Mouse (Mus musculus) left cerebral cortex, postnatal 25 days (tissue): ENCODE measurements around the gene Slc4a1. TPM values are rescaled to one million over a fixed set of nuclear protein-coding genes. Genes with fewer than 3 reads are reported as not detected.
A peak's percentile ranks its signal among the peaks of the same experiment; 100 is the strongest.

Source experiments
- DNase-seq, 2 experiments: peaks; one replicate each; pipeline ENCODE4 v3.0.0; 2022; ENCODE audit warnings: low spot score in 2 of 2, mixed read lengths in 1 of 2
- intact Hi-C: fragments of 180-260 bp; cut with DNase I; formaldehyde crosslinking; loops from one replicate; pipeline ENCODE4 v1.15.1; 2025
- total RNA-seq, 2 experiments: library from RNA; stranded (reverse); gene quantifications; 2 replicates each; pipeline ENCODE4 v1.2.3; 2021

Gene Slc4a1
- total RNA-seq, 2 experiments from 2014 or later = 0.62 to 0.73 TPM

- no peak for DNase-seq
- intact Hi-C loops = loop anchor here (5.0 kb wide), 1 partner anchor 54 kb away; the partner anchor contains the start of gene Rundc3a
Observed at GRCm38 (mm10) chr11:102337921-102338320, 28.1 kb downstream of the Slc4a1 start.

- no peak for DNase-seq
- intact Hi-C loops = loop anchor here (5.0 kb wide), 1 partner anchor 56 kb away; the partner anchor contains the start of gene Rundc3a
Observed at GRCm38 (mm10) chr11:102336191-102336590, 29.8 kb downstream of the Slc4a1 start.

GRCm38 (mm10) chr11:102334973-102335700, 30.9 kb downstream of the Slc4a1 start:
- intact Hi-C loops = loop anchor here (5.0 kb wide), 1 partner anchor 57 kb away; the partner anchor contains the start of gene Rundc3a
- DNase-seq = no peak

- no peak for DNase-seq
- intact Hi-C loops = no loop called here
Observed at GRCm38 (mm10) chr11:102334010-102334409, 32.0 kb downstream of the Slc4a1 start.

- no peak for DNase-seq
- intact Hi-C loops = no loop called here
Observed at GRCm38 (mm10) chr11:102333061-102333460, 32.9 kb downstream of the Slc4a1 start.

GRCm38 (mm10) chr11:102331806-102332205, 34.2 kb downstream of the Slc4a1 start:
- DNase-seq = no peak
- intact Hi-C loops = no loop called here

GRCm38 (mm10) chr11:102330039-102330438, 36.0 kb downstream of the Slc4a1 start:
- intact Hi-C loops = no loop called here

GRCm38 (mm10) chr11:102329518-102329917, 36.5 kb downstream of the Slc4a1 start:
- intact Hi-C loops = no loop called here
- DNase-seq = no peak

More at GRCm38 (mm10) chr11:102330039-102330438, 36.0 kb downstream of the Slc4a1 start:
- no peak for DNase-seq

GRCm38 (mm10) chr11:102327839-102328238, 38.2 kb downstream of the Slc4a1 start:
- intact Hi-C loops = no loop called here

GRCm38 (mm10) chr11:102327250-102327649, 38.8 kb downstream of the Slc4a1 start:
- intact Hi-C loops = no loop called here
- no peak for DNase-seq

More at GRCm38 (mm10) chr11:102327839-102328238, 38.2 kb downstream of the Slc4a1 start:
- DNase-seq = no peak

GRCm38 (mm10) chr11:102323516-102323915, 42.5 kb downstream of the Slc4a1 start:
- no peak for DNase-seq
- intact Hi-C loops = no loop called here

GRCm38 (mm10) chr11:102321931-102322330, 44.1 kb downstream of the Slc4a1 start:
- DNase-seq = no peak
- intact Hi-C loops = loop anchor here (2.0 kb wide), 1 partner anchor 71 kb away; the partner anchor contains the start of gene Rundc3a

GRCm38 (mm10) chr11:102320686-102321005, 45.4 kb downstream of the Slc4a1 start:
- intact Hi-C loops = loop anchor here (1.0 to 2.0 kb wide), 2 partner anchors 23 to 72 kb away; partner anchors contain the start of gene Rundc3a
- peak; percentile 78 to 93 for DNase-seq

- intact Hi-C loops = loop anchor here (1.0 to 2.0 kb wide), 4 partner anchors 23 to 88 kb away; partner anchors contain the start of gene Rundc3a
Observed at GRCm38 (mm10) chr11:102319941-102320685, 45.9 kb downstream of the Slc4a1 start.

GRCm38 (mm10) chr11:102319410-102319792, 46.6 kb downstream of the Slc4a1 start, which contains the start of gene Ubtf:
Ubtf (minus strand) TSS chr11:102319742.
- intact Hi-C loops = loop anchor here (1.0 kb wide), 2 partner anchors 78 to 89 kb away; no protein-coding TSS in a partner anchor
- DNase-seq = peak; percentile 81 to 90

More at GRCm38 (mm10) chr11:102319941-102320685, 45.9 kb downstream of the Slc4a1 start:
- peak; percentile 90 to 97 for DNase-seq

GRCm38 (mm10) chr11:102318576-102319409, 47.2 kb downstream of the Slc4a1 start:
- DNase-seq = peak; percentile 32 to 65
- intact Hi-C loops = loop anchor here (1.0 kb wide), 2 partner anchors 79 to 90 kb away; no protein-coding TSS in a partner anchor

- intact Hi-C loops = loop anchor here (2.0 kb wide), 1 partner anchor 21 kb away; the partner anchor contains the start of gene Atxn7l3
- peak in 1 of 2 experiments; percentile 67 for DNase-seq
Observed at GRCm38 (mm10) chr11:102317901-102318575, 48.0 kb downstream of the Slc4a1 start.

GRCm38 (mm10) chr11:102317298-102317900, 48.6 kb downstream of the Slc4a1 start:
- DNase-seq = peak; percentile 58 to 68
- intact Hi-C loops = loop anchor here (2.0 kb wide), 1 partner anchor 21 kb away; the partner anchor contains the start of gene Atxn7l3
